Mouse (Mus musculus): Measurements from ENCODE around the gene Notch1.

DNA sequence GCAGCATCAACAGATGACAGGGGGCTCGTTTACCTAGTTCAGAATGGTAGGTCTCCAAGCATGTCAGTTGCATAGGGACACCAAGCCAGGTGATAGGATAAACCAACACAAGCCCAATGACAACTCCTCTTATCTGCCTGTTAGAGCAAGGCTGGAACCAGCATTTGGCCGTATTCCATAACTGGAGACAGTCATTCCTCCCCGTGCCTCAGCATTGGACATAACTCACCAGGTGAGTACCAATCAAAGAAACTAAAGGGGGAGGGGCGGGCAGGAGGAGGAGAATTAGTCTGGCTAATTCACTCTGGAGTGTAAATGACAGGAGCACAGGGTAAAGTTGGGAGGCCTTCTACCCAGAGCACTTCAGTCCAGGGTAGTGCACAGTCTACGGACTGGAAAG is 21.5 kb downstream of the Notch1 start:
- TF ChIP-seq POLR2A (IDR thresholded peaks at IDR 0.05; ENCODE audit: control insufficient read depth, extremely low read depth, insufficient read depth, low read length, poor library complexity) (no peak), CTCF (IDR thresholded peaks at IDR 0.05; ENCODE audit: borderline replicate concordance, control insufficient read depth, extremely low read depth, insufficient read depth, low read length, poor library complexity) (no peak)
